ENCODE assay signal across 12 mouse cellular contexts in genomic region chr9:21136401-21136800, GRCm38 (mm10). TPM values are rescaled to one million over a fixed set of nuclear protein-coding genes. Genes with fewer than 3 reads are reported as not detected.
DNase-seq lines count a peak whose midpoint lies in the region; ATAC-seq and TF ChIP-seq lines count a peak whose summit lies in the region.
"Had no signal": no experiment of that assay in that cellular context is flagged by ENCODE, and none has a peak within 500 bp of the region (broad histone marks: within the 10 kb centered on the region; RNA-seq: fewer than 3 reads in every experiment).

No protein-coding gene starts in this region.

- H3K9ac ChIP-seq in heart, embryonic 15.5 days, result no peak overlapping the region
- no peak overlapping the region for H3K9ac ChIP-seq in heart, embryonic 11.5 days (ENCODE audit: low read depth, low read length)
- no peak overlapping the region for H3K9ac ChIP-seq in lung, postnatal 0 days (replicated peaks; ENCODE audit: low read depth)
- peak overlapping the region; percentile 29 for H3K9ac ChIP-seq in CH12.LX (ENCODE audit: insufficient read depth, low read depth)
- no peak overlapping the region for H3K9ac ChIP-seq in liver, postnatal 0 days (replicated peaks)

- DNase-seq in lung, postnatal 0 days (ENCODE audit: low spot score), result no peak
- no peak for DNase-seq in lung, postnatal 14 days
- DNase-seq in CH12.LX (ENCODE audit: extremely low read depth), result peak; percentile 88
- no peak for DNase-seq in liver, postnatal 0 days
- DNase-seq in testis, postnatal 14 days (ENCODE audit: low spot score), result no peak
- DNase-seq: adrenal gland, postnatal 14 days; heart, postnatal 4 days had no signal

- H3K27ac ChIP-seq in heart, embryonic 15.5 days, result 0 out of 2 replicates have a peak overlapping the region, but pooled peaks have one; percentile 17
- H3K27ac ChIP-seq in heart, embryonic 11.5 days (ENCODE audit: low read depth, low read length), result no peak overlapping the region
- peak overlapping the region; percentile 33; the same call in 1 of the 2 replicates for H3K27ac ChIP-seq in lung, postnatal 0 days (ENCODE audit: low read length)
- peak overlapping the region; percentile 98 for H3K27ac ChIP-seq in CH12.LX (ENCODE audit: insufficient read depth, low read depth)
- H3K27ac ChIP-seq in liver, postnatal 0 days (ENCODE audit: low read depth), result 0 out of 2 replicates have a peak overlapping the region, but pooled peaks have one; percentile 34

- H3K36me3 ChIP-seq in heart, embryonic 15.5 days, result peaks cover 34% of the 10 kb centered on the region
- peaks cover 25% of the 10 kb centered on the region for H3K36me3 ChIP-seq in heart, embryonic 11.5 days (ENCODE audit: control insufficient read depth, insufficient read depth, low read length)
- peaks cover 18% of the 10 kb centered on the region for H3K36me3 ChIP-seq in lung, postnatal 0 days (ENCODE audit: insufficient read depth, low read length)
- H3K36me3 ChIP-seq in CH12.LX (replicated peaks in 1 of 2; ENCODE audit: control insufficient read depth in 1 of 2, insufficient read depth in 1 of 2, low read length in 1 of 2), result peaks cover 38 to 42% of the 10 kb centered on the region in 2 experiments
- peaks cover 32% of the 10 kb centered on the region for H3K36me3 ChIP-seq in liver, postnatal 0 days (replicated peaks; ENCODE audit: insufficient read depth, low read length)

- in situ Hi-C loops in CH12.LX (cut with MboI; ENCODE audit: low pct_ligation_motif_present, low pct_unique_long_range_greater_than_20kb, low sequenced_read_pairs), result no loop called here

- ATAC-seq in heart, embryonic 15.5 days (replicated peaks; ENCODE audit: insufficient number of reproducible peaks, insufficient read depth, low FRiP score, low read depth), result no peak
- ATAC-seq in heart, embryonic 11.5 days (replicated peaks; ENCODE audit: insufficient number of reproducible peaks, low FRiP score, low TSS enrichment), result no peak
- peak; percentile 32; the same call in 1 of the 2 replicates for ATAC-seq in lung, postnatal 0 days
- ATAC-seq in liver, postnatal 0 days, result no peak
- no peak for ATAC-seq in megakaryocyte progenitor cell, adult 5-6 weeks (replicated peaks; ENCODE audit: poor library complexity)
- ATAC-seq: Patski had no signal

- no peak; the same call in 1 of the 2 replicates for TF ChIP-seq RAD21 in CH12.LX (IDR thresholded peaks at IDR 0.05; ENCODE audit: low read depth, low read length)

- no peaks in the 10 kb centered on the region for H3K27me3 ChIP-seq in heart, embryonic 15.5 days
- no peaks in the 10 kb centered on the region for H3K27me3 ChIP-seq in heart, embryonic 11.5 days (ENCODE audit: control insufficient read depth, insufficient read depth, low read length)
- no peaks in the 10 kb centered on the region for H3K27me3 ChIP-seq in lung, postnatal 0 days (replicated peaks; ENCODE audit: insufficient read depth, low read length)
- H3K27me3 ChIP-seq in CH12.LX (replicated peaks), result no peaks in the 10 kb centered on the region
- H3K27me3 ChIP-seq in liver, postnatal 0 days (ENCODE audit: insufficient read depth, low read length), result no peaks in the 10 kb centered on the region
- H3K27me3 ChIP-seq: Patski had no signal

- TF ChIP-seq EP300 in lung, postnatal 0 days (IDR thresholded peaks at IDR 0.05), result peak; percentile 50; the same call in 1 of the 2 replicates
- TF ChIP-seq EP300 in CH12.LX (IDR thresholded peaks at IDR 0.05; ENCODE audit: low read length), result no peak
- TF ChIP-seq EP300 in liver, postnatal 0 days (IDR thresholded peaks at IDR 0.05; ENCODE audit: low read depth), result no peak

- H3K4me1 ChIP-seq in heart, embryonic 15.5 days (replicated peaks), result peaks cover 22% of the 10 kb centered on the region
- H3K4me1 ChIP-seq in heart, embryonic 11.5 days (ENCODE audit: control insufficient read depth, insufficient read depth, low read length), result no peaks in the 10 kb centered on the region
- peaks cover 5% of the 10 kb centered on the region; the same call in 1 of the 2 replicates for H3K4me1 ChIP-seq in lung, postnatal 0 days (ENCODE audit: insufficient read depth, low read depth, low read length)
- peaks cover 18 to 61% of the 10 kb centered on the region in 2 experiments for H3K4me1 ChIP-seq in CH12.LX (ENCODE audit: control insufficient read depth in 1 of 2, insufficient read depth in 2 of 2)
- H3K4me1 ChIP-seq in liver, postnatal 0 days (ENCODE audit: insufficient read depth), result peaks cover 4% of the 10 kb centered on the region; the same call in 1 of the 2 replicates

- no peak overlapping the region for H3K4me3 ChIP-seq in heart, embryonic 15.5 days
- H3K4me3 ChIP-seq in heart, embryonic 11.5 days (ENCODE audit: low read depth, low read length), result no peak overlapping the region
- no peak overlapping the region for H3K4me3 ChIP-seq in lung, postnatal 0 days (ENCODE audit: low read depth, low read length)
- peak overlapping the region in 1 of 3 experiments; percentile 5 for H3K4me3 ChIP-seq in CH12.LX (replicated peaks in 1 of 3; ENCODE audit: low read depth in 2 of 3, low read length in 2 of 3, poor library complexity in 1 of 3)
- no peak overlapping the region for H3K4me3 ChIP-seq in liver, postnatal 0 days (ENCODE audit: low read depth, low read length)
- H3K4me3 ChIP-seq: erythroblast, embryonic 14.5 days had no signal

- TF ChIP-seq POLR2A in CH12.LX (IDR thresholded peaks at IDR 0.05; ENCODE audit: low read depth, low read length), result peak; percentile 21

- TF ChIP-seq CTCF in lung, postnatal 0 days (IDR thresholded peaks at IDR 0.05), result no peak
- TF ChIP-seq CTCF in CH12.LX (conservative IDR thresholded peaks at IDR 0.05 in 1 of 2, IDR thresholded peaks at IDR 0.05 in 1 of 2; ENCODE audit: low read depth in 2 of 2, low read length in 2 of 2), result no peak
- TF ChIP-seq CTCF in liver, postnatal 0 days (IDR thresholded peaks at IDR 0.05; ENCODE audit: low read depth), result no peak

- H3K9me3 ChIP-seq in heart, embryonic 15.5 days (replicated peaks), result no peaks in the 10 kb centered on the region
- no peaks in the 10 kb centered on the region for H3K9me3 ChIP-seq in heart, embryonic 11.5 days (replicated peaks; ENCODE audit: control insufficient read depth, low read length)
- no peaks in the 10 kb centered on the region for H3K9me3 ChIP-seq in lung, postnatal 0 days (ENCODE audit: low read length)
- no peaks in the 10 kb centered on the region for H3K9me3 ChIP-seq in CH12.LX (replicated peaks; ENCODE audit: low read length)
- H3K9me3 ChIP-seq in liver, postnatal 0 days (ENCODE audit: low read length), result no peaks in the 10 kb centered on the region

- H3K79me2 ChIP-seq in CH12.LX (replicated peaks; ENCODE audit: control insufficient read depth, extremely low read depth, insufficient read depth, poor library complexity, severe bottlenecking), result no peaks in the 10 kb centered on the region

- WGBS in heart, embryonic 15.5 days, result 64% methylated on average over 6 of the region's 6 CpGs
- 75% methylated on average over 6 of the region's 6 CpGs for WGBS in heart, embryonic 11.5 days (ENCODE audit: insufficient replicate concordance)
- WGBS in lung, postnatal 0 days, result 59% methylated on average over 6 of the region's 6 CpGs
- 44% methylated on average over 6 of the region's 6 CpGs for WGBS in liver, postnatal 0 days (ENCODE audit: insufficient replicate concordance)

- dilution Hi-C loops in CH12.LX (cut with MboI; ENCODE audit: extremely low pct_ligation_motif_present, extremely low pct_unique_long_range_greater_than_20kb, low sequenced_read_pairs), result no loop called here

- H3K4me2 ChIP-seq in heart, embryonic 15.5 days, result no peak overlapping the region
- H3K4me2 ChIP-seq in heart, embryonic 11.5 days, result no peak overlapping the region
- no peak overlapping the region for H3K4me2 ChIP-seq in lung, postnatal 0 days (replicated peaks; ENCODE audit: low read depth, low read length)
- H3K4me2 ChIP-seq in CH12.LX (ENCODE audit: insufficient read depth, low read depth, poor library complexity, severe bottlenecking), result peak overlapping the region; percentile 55
- H3K4me2 ChIP-seq in liver, postnatal 0 days (ENCODE audit: low read depth, low read length), result no peak overlapping the region

RNA-seq across cellular contexts. Expression of gene Tyk2, which starts 5.4 kb away (rescaled TPM):
- polyA plus RNA-seq in heart, embryonic 15.5 days (2015; fragmentation: Nextera tagmentation; extraction: Ambion mirVana), result 12.2 and 16.6 TPM in 2 replicates
- 9.4 and 10.9 TPM in 2 replicates for polyA plus RNA-seq in heart, embryonic 11.5 days (2014; fragmentation: Nextera tagmentation; extraction: Ambion mirVana)
- polyA plus RNA-seq in lung, postnatal 0 days (2015; fragmentation: Nextera tagmentation; extraction: Ambion mirVana), result 10.9 and 12.5 TPM in 2 replicates
- total RNA-seq in CH12.LX (2012; rRNA removed), result 64.3 and 80.0 TPM in 2 replicates
- 39.0 and 40.6 TPM in 2 replicates for total RNA-seq in CH12.LX (2014; rRNA removed)
- 45.1 and 49.6 TPM in 2 replicates for polyA plus RNA-seq in CH12.LX (2012; ENCODE audit: insufficient read length, low read depth)
- 4.5 and 5.4 TPM in 2 replicates for polyA plus RNA-seq in liver, postnatal 0 days (2015; fragmentation: Nextera tagmentation; extraction: Ambion mirVana)
- total RNA-seq in megakaryocyte progenitor cell, adult 5-6 weeks (2015), result 12.0 and 12.5 TPM in 2 replicates
- total RNA-seq in megakaryocyte progenitor cell, adult 5-6 weeks (2017), result 16.7 and 17.9 TPM in 2 replicates

RNA-seq across cellular contexts. Expression of gene Cdc37, which starts 13.4 kb away (rescaled TPM):
- polyA plus RNA-seq in heart, embryonic 15.5 days (2015; fragmentation: Nextera tagmentation; extraction: Ambion mirVana), result 203 and 229 TPM in 2 replicates
- 254 and 266 TPM in 2 replicates for polyA plus RNA-seq in heart, embryonic 11.5 days (2014; fragmentation: Nextera tagmentation; extraction: Ambion mirVana)
- polyA plus RNA-seq in lung, postnatal 0 days (2015; fragmentation: Nextera tagmentation; extraction: Ambion mirVana), result 165 and 171 TPM in 2 replicates
- total RNA-seq in CH12.LX (2012; rRNA removed) (227 and 230 TPM in 2 replicates), CH12.LX (2014; rRNA removed) (84.1 and 87.2 TPM in 2 replicates)
- polyA plus RNA-seq in CH12.LX (2012; ENCODE audit: insufficient read length, low read depth), result 447 and 532 TPM in 2 replicates
- 81.1 and 84.1 TPM in 2 replicates for polyA plus RNA-seq in liver, postnatal 0 days (2015; fragmentation: Nextera tagmentation; extraction: Ambion mirVana)
- total RNA-seq in megakaryocyte progenitor cell, adult 5-6 weeks (2015), result 69.7 and 72.1 TPM in 2 replicates
- total RNA-seq in megakaryocyte progenitor cell, adult 5-6 weeks (2017), result 283 and 351 TPM in 2 replicates

RNA-seq across cellular contexts. Expression of gene Pde4a, which starts 29.1 kb away (rescaled TPM):
- polyA plus RNA-seq in heart, embryonic 15.5 days (2015; fragmentation: Nextera tagmentation; extraction: Ambion mirVana), result 13.0 and 13.5 TPM in 2 replicates
- 7.6 and 8.3 TPM in 2 replicates for polyA plus RNA-seq in heart, embryonic 11.5 days (2014; fragmentation: Nextera tagmentation; extraction: Ambion mirVana)
- polyA plus RNA-seq in lung, postnatal 0 days (2015; fragmentation: Nextera tagmentation; extraction: Ambion mirVana), result 3.9 and 4.7 TPM in 2 replicates
- total RNA-seq in CH12.LX (2012; rRNA removed) (4.1 and 4.8 TPM in 2 replicates), CH12.LX (2014; rRNA removed) (1.2 and 1.7 TPM in 2 replicates)
- 7.2 and 7.6 TPM in 2 replicates for polyA plus RNA-seq in CH12.LX (2012; ENCODE audit: insufficient read length, low read depth)
- polyA plus RNA-seq in liver, postnatal 0 days (2015; fragmentation: Nextera tagmentation; extraction: Ambion mirVana), result 1.4 and 1.5 TPM in 2 replicates
- total RNA-seq in megakaryocyte progenitor cell, adult 5-6 weeks (2015), result 11.8 and 15.2 TPM in 2 replicates
- 4.0 and 5.0 TPM in 2 replicates for total RNA-seq in megakaryocyte progenitor cell, adult 5-6 weeks (2017)

RNA-seq across cellular contexts. Expression of gene Raver1, which starts 44.6 kb away (rescaled TPM):
- 33.5 and 53.2 TPM in 2 replicates for polyA plus RNA-seq in heart, embryonic 15.5 days (2015; fragmentation: Nextera tagmentation; extraction: Ambion mirVana)
- 53.6 and 57.8 TPM in 2 replicates for polyA plus RNA-seq in heart, embryonic 11.5 days (2014; fragmentation: Nextera tagmentation; extraction: Ambion mirVana)
- 15.3 and 16.8 TPM in 2 replicates for polyA plus RNA-seq in lung, postnatal 0 days (2015; fragmentation: Nextera tagmentation; extraction: Ambion mirVana)
- 30.8 and 31.3 TPM in 2 replicates for total RNA-seq in CH12.LX (2012; rRNA removed)
- 16.0 and 18.9 TPM in 2 replicates for total RNA-seq in CH12.LX (2014; rRNA removed)
- 77.9 and 101 TPM in 2 replicates for polyA plus RNA-seq in CH12.LX (2012; ENCODE audit: insufficient read length, low read depth)
- polyA plus RNA-seq in liver, postnatal 0 days (2015; fragmentation: Nextera tagmentation; extraction: Ambion mirVana), result 8.3 and 9.5 TPM in 2 replicates
- total RNA-seq in megakaryocyte progenitor cell, adult 5-6 weeks (2015), result 48.4 and 60.3 TPM in 2 replicates
- 28.4 and 30.0 TPM in 2 replicates for total RNA-seq in megakaryocyte progenitor cell, adult 5-6 weeks (2017)

RNA-seq across cellular contexts. Expression of gene Gm38431, which starts 44.6 kb away (rescaled TPM):
- 1.1 and 2.3 TPM in 2 replicates for polyA plus RNA-seq in heart, embryonic 15.5 days (2015; fragmentation: Nextera tagmentation; extraction: Ambion mirVana)
- 1.2 and 1.9 TPM in 2 replicates for polyA plus RNA-seq in heart, embryonic 11.5 days (2014; fragmentation: Nextera tagmentation; extraction: Ambion mirVana)
- 0.60 and 0.69 TPM in 2 replicates for polyA plus RNA-seq in lung, postnatal 0 days (2015; fragmentation: Nextera tagmentation; extraction: Ambion mirVana)
- total RNA-seq in CH12.LX (2012; rRNA removed) (20.6 and 30.5 TPM in 2 replicates), CH12.LX (2014; rRNA removed) (0.26 and 1.1 TPM in 2 replicates)
- polyA plus RNA-seq in CH12.LX (2012; ENCODE audit: insufficient read length, low read depth), result 7.1 and 9.8 TPM in 2 replicates
- polyA plus RNA-seq in liver, postnatal 0 days (2015; fragmentation: Nextera tagmentation; extraction: Ambion mirVana), result 0.40 and 0.61 TPM in 2 replicates
- total RNA-seq in megakaryocyte progenitor cell, adult 5-6 weeks (2015), result 64.5 and 66.7 TPM in 2 replicates
- 4.0 and 4.5 TPM in 2 replicates for total RNA-seq in megakaryocyte progenitor cell, adult 5-6 weeks (2017)
